Mouse (Mus musculus) heart, embryonic 13.5 days (tissue): ENCODE measurements around the gene Gm10401. TPM values are rescaled to one million over a fixed set of nuclear protein-coding genes. Genes with fewer than 3 reads are reported as not detected.
"Not testable (repeated sequence)": the region's sequence is repeated elsewhere in the genome, so short reads cannot be mapped to it uniquely, and the experiment has no call there.

Source experiments
- ATAC-seq: fragments of 200-750 bp; cut with Nextera tagmentation; 2 replicates; pipeline ENCODE4 v1.8.0; 2017; ENCODE audit warnings: moderate TSS enrichment; ENCODE audit not compliant: insufficient number of reproducible peaks, low FRiP score, low TSS enrichment; ENCODE audit errors: extremely low read depth
- H3K27ac ChIP-seq: fragments of 300-500 bp; sonication (generic); replicated peaks from 2 replicates; pipeline ENCODE4 v1.5.1; 2015; ENCODE audit warnings: moderate library complexity, mild to moderate bottlenecking, inconsistent platforms
- H3K27me3 ChIP-seq: fragments of 300-500 bp; sonication (generic); replicated peaks from 2 replicates; pipeline ENCODE4 v1.6.1; 2015; ENCODE audit warnings: mild to moderate bottlenecking, inconsistent platforms
- H3K36me3 ChIP-seq: fragments of 300-500 bp; sonication (generic); 2 replicates; pipeline ENCODE4 v1.6.1; 2015; ENCODE audit warnings: mild to moderate bottlenecking, inconsistent platforms
- H3K4me1 ChIP-seq: fragments of 300-500 bp; sonication (generic); 2 replicates; pipeline ENCODE4 v1.6.1; 2015; ENCODE audit warnings: inconsistent platforms
- H3K4me2 ChIP-seq: fragments of 300-500 bp; sonication (generic); 2 replicates; pipeline ENCODE4 v1.6.1; 2015; ENCODE audit warnings: inconsistent platforms, mild to moderate bottlenecking, moderate library complexity
- H3K4me3 ChIP-seq: fragments of 300-500 bp; sonication (generic); 2 replicates; pipeline ENCODE4 v1.5.1; 2015; ENCODE audit warnings: moderate library complexity, mild to moderate bottlenecking, inconsistent platforms
- H3K9ac ChIP-seq: fragments of 300-500 bp; sonication (generic); 2 replicates; pipeline ENCODE4 v1.6.1; 2015; ENCODE audit warnings: inconsistent platforms, mild to moderate bottlenecking, moderate library complexity
- H3K9me3 ChIP-seq: fragments of 300-500 bp; sonication (generic); 2 replicates; pipeline ENCODE4 v1.6.1; 2016; ENCODE audit warnings: inconsistent platforms
- WGBS: fragments of 180-500 bp; shearing (Covaris S2); methylation state at CpG from one replicate; pipeline ENCODE4 v1.1.7; 2015; ENCODE audit warnings: mixed read lengths; 5-methylcytosine and 5-hydroxymethylcytosine counted together
- polyA plus RNA-seq: library from polyadenylated mRNA; unstranded; fragments of >200 nt; fragmentation: Nextera tagmentation; extraction: Ambion mirVana; gene quantifications from 2 replicates; pipeline ENCODE4 v1.2.1, GENCODE M21; 2015

Gm10401 gene
- polyA plus RNA-seq, 1 experiment from 2014 or later = 16.7 TPM

GRCm38 (mm10) chr5:115118961-115119570 is 21.0 kb upstream of the Gm10401 start, which contains the start of gene Acads:
Acads (minus strand) TSS chr5:115119346.
- peaks cover 46% of the 10 kb centered on the region for H3K36me3 ChIP-seq
- no peaks in the 10 kb centered on the region for H3K9me3 ChIP-seq
- WGBS = 1% methylated on average over 39 of the region's 39 CpGs
- peak within 1 kb of the TSS; percentile 74 for H3K27ac ChIP-seq
- H3K27me3 ChIP-seq = no peaks in the 10 kb centered on the region
- peak within 1 kb of the TSS; percentile 83 for H3K4me2 ChIP-seq
- peak; percentile 83 for ATAC-seq
- peak within 1 kb of the TSS; percentile 96 for H3K9ac ChIP-seq
- H3K4me3 ChIP-seq = peak within 1 kb of the TSS; percentile 96
- peaks cover 13% of the 10 kb centered on the region for H3K4me1 ChIP-seq

GRCm38 (mm10) chr5:115117467-115117866 is 19.4 kb upstream of the Gm10401 start:
- no peak overlapping the region for H3K4me2 ChIP-seq
- peaks cover 13% of the 10 kb centered on the region for H3K4me1 ChIP-seq
- no peak for ATAC-seq
- peaks cover 52% of the 10 kb centered on the region for H3K36me3 ChIP-seq
- 88% methylated on average over 13 of the region's 13 CpGs for WGBS
- no peak overlapping the region for H3K27ac ChIP-seq
- no peaks in the 10 kb centered on the region for H3K27me3 ChIP-seq
- H3K4me3 ChIP-seq = no peak overlapping the region
- no peaks in the 10 kb centered on the region for H3K9me3 ChIP-seq
- no peak overlapping the region for H3K9ac ChIP-seq

- Histone ChIP-seq H3K27me3 (no peaks in the 10 kb centered on the region), H3K9ac (no peak overlapping the region), H3K4me1 (peaks cover 13% of the 10 kb centered on the region), H3K9me3 (no peaks in the 10 kb centered on the region), H3K4me2 (no peak overlapping the region), H3K27ac (no peak overlapping the region), H3K4me3 (no peak overlapping the region), H3K36me3 (peaks cover 62% of the 10 kb centered on the region)
- WGBS = 78% methylated on average over 3 of the region's 3 CpGs
- no peak for ATAC-seq
Observed at GRCm38 (mm10) chr5:115116426-115116825, 18.3 kb upstream of the Gm10401 start.

- H3K27ac ChIP-seq = no peak overlapping the region
- no peaks in the 10 kb centered on the region for H3K9me3 ChIP-seq
- peaks cover 12% of the 10 kb centered on the region for H3K4me1 ChIP-seq
- no peak overlapping the region for H3K4me2 ChIP-seq
- peaks cover 81% of the 10 kb centered on the region for H3K36me3 ChIP-seq
- H3K4me3 ChIP-seq = no peak overlapping the region
- WGBS = 87% methylated on average over 8 of the region's 8 CpGs
- no peak for ATAC-seq
- no peaks in the 10 kb centered on the region for H3K27me3 ChIP-seq
- H3K9ac ChIP-seq = no peak overlapping the region
Observed at GRCm38 (mm10) chr5:115114501-115114900, 16.4 kb upstream of the Gm10401 start.

GRCm38 (mm10) chr5:115113244-115113643 is 15.1 kb upstream of the Gm10401 start:
- no peak for ATAC-seq
- no peaks in the 10 kb centered on the region for H3K9me3 ChIP-seq
- H3K27me3 ChIP-seq = no peaks in the 10 kb centered on the region
- no peak overlapping the region for H3K4me2 ChIP-seq
- H3K4me1 ChIP-seq = peaks cover 4% of the 10 kb centered on the region
- H3K4me3 ChIP-seq = no peak overlapping the region
- WGBS = 93% methylated on average over 12 of the region's 12 CpGs
- peaks cover 90% of the 10 kb centered on the region for H3K36me3 ChIP-seq
- no peak overlapping the region for H3K27ac ChIP-seq
- no peak overlapping the region for H3K9ac ChIP-seq

GRCm38 (mm10) chr5:115111156-115111555 is 13.1 kb upstream of the Gm10401 start:
- Histone ChIP-seq H3K27ac (no peak overlapping the region), H3K9ac (no peak overlapping the region), H3K4me2 (no peak overlapping the region), H3K4me3 (no peak overlapping the region), H3K9me3 (no peaks in the 10 kb centered on the region), H3K36me3 (peaks cover 90% of the 10 kb centered on the region), H3K4me1 (no peaks in the 10 kb centered on the region), H3K27me3 (no peaks in the 10 kb centered on the region)
- 85% methylated on average over 8 of the region's 8 CpGs for WGBS
- no peak for ATAC-seq

- not testable (repeated sequence) for H3K27ac ChIP-seq, H3K4me3 ChIP-seq, H3K4me1 ChIP-seq, ATAC-seq, H3K27me3 ChIP-seq, H3K4me2 ChIP-seq, H3K9ac ChIP-seq, H3K9me3 ChIP-seq
- peaks cover 87% of the 10 kb centered on the region for H3K36me3 ChIP-seq
- 94% methylated on average over 23 of the region's 23 CpGs for WGBS
Observed at GRCm38 (mm10) chr5:115103253-115103652, 5.2 kb upstream of the Gm10401 start.

- WGBS = 85% methylated on average over 2 of the region's 2 CpGs
- no peaks in the 10 kb centered on the region for H3K9me3 ChIP-seq
- ATAC-seq = no peak
- no peaks in the 10 kb centered on the region for H3K27me3 ChIP-seq
- H3K9ac ChIP-seq = no peak overlapping the region
- no peak overlapping the region for H3K4me2 ChIP-seq
- peaks cover 87% of the 10 kb centered on the region for H3K36me3 ChIP-seq
- no peak overlapping the region for H3K4me3 ChIP-seq
- no peak overlapping the region for H3K27ac ChIP-seq
- no peaks in the 10 kb centered on the region for H3K4me1 ChIP-seq
Observed at GRCm38 (mm10) chr5:115102231-115102630, 4.1 kb upstream of the Gm10401 start.

- 85% methylated on average over 6 of the region's 6 CpGs for WGBS
Observed at GRCm38 (mm10) chr5:115100473-115100872, 2.4 kb upstream of the Gm10401 start.

GRCm38 (mm10) chr5:115099991-115100390 is 1.9 kb upstream of the Gm10401 start:
- Histone ChIP-seq H3K36me3 (peaks cover 95% of the 10 kb centered on the region), H3K9me3 (no peaks in the 10 kb centered on the region), H3K9ac (no peak overlapping the region), H3K4me3 (no peak overlapping the region), H3K27ac (no peak overlapping the region), H3K4me2 (no peak overlapping the region), H3K27me3 (no peaks in the 10 kb centered on the region), H3K4me1 (peaks cover 4% of the 10 kb centered on the region; the same call in 1 of the 2 replicates)
- ATAC-seq = no peak
- WGBS = 80% methylated on average over 9 of the region's 9 CpGs

More at GRCm38 (mm10) chr5:115100473-115100872, 2.4 kb upstream of the Gm10401 start:
- Histone ChIP-seq H3K27me3 (no peaks in the 10 kb centered on the region), H3K27ac (no peak overlapping the region), H3K9ac (no peak overlapping the region), H3K36me3 (peaks cover 95% of the 10 kb centered on the region), H3K4me2 (no peak overlapping the region), H3K4me1 (no peaks in the 10 kb centered on the region), H3K9me3 (no peaks in the 10 kb centered on the region), H3K4me3 (no peak overlapping the region)
- ATAC-seq = no peak

- no peak for ATAC-seq
Observed at GRCm38 (mm10) chr5:115099530-115099929, 1.4 kb upstream of the Gm10401 start.

GRCm38 (mm10) chr5:115091776-115092175 is 6.3 kb downstream of the Gm10401 start:
- H3K4me3 ChIP-seq = no peak overlapping the region
- peaks cover 93% of the 10 kb centered on the region for H3K36me3 ChIP-seq
- ATAC-seq = no peak
- H3K4me2 ChIP-seq = no peak overlapping the region
- no peak overlapping the region for H3K9ac ChIP-seq
- H3K27me3 ChIP-seq = no peaks in the 10 kb centered on the region
- no peak overlapping the region for H3K27ac ChIP-seq
- WGBS = 90% methylated on average over 6 of the region's 6 CpGs
- no peaks in the 10 kb centered on the region for H3K9me3 ChIP-seq
- peaks cover 22% of the 10 kb centered on the region for H3K4me1 ChIP-seq

More at GRCm38 (mm10) chr5:115099530-115099929, 1.4 kb upstream of the Gm10401 start:
- no peak overlapping the region for H3K27ac ChIP-seq
- H3K9ac ChIP-seq = no peak overlapping the region
- no peaks in the 10 kb centered on the region for H3K27me3 ChIP-seq
- WGBS = 80% methylated on average over 5 of the region's 5 CpGs
- H3K4me2 ChIP-seq = no peak overlapping the region
- peaks cover 96% of the 10 kb centered on the region for H3K36me3 ChIP-seq
- no peaks in the 10 kb centered on the region for H3K9me3 ChIP-seq
- H3K4me3 ChIP-seq = no peak overlapping the region
- peaks cover 7% of the 10 kb centered on the region; the same call in 1 of the 2 replicates for H3K4me1 ChIP-seq
